Mouse (Mus musculus) liver, postnatal 0 days (tissue): ENCODE measurements around the gene Irgc1. TPM values are rescaled to one million over a fixed set of nuclear protein-coding genes. Genes with fewer than 3 reads are reported as not detected.

Experiments used
- ATAC-seq: fragments of 200-750 bp; cut with Nextera tagmentation; 2 replicates; pipeline ENCODE4 v1.8.0; 2017; ENCODE audit warnings: mild to moderate bottlenecking, moderate library complexity
- DNase-seq: peaks from one replicate; pipeline ENCODE4 v3.0.0-alpha.2; 2016
- H3K27ac ChIP-seq: fragments of 300-500 bp; sonication (generic); 2 replicates; pipeline ENCODE4 v1.5.1; 2014; ENCODE audit warnings: antibody characterized with exemption, moderate library complexity, mild to moderate bottlenecking, low read depth
- H3K27me3 ChIP-seq: fragments of 300-500 bp; sonication (generic); 2 replicates; pipeline ENCODE4 v1.6.1; 2014; ENCODE audit warnings: low read length, control low read depth, mixed read lengths; ENCODE audit not compliant: insufficient read depth
- H3K36me3 ChIP-seq: fragments of 300-500 bp; sonication (generic); replicated peaks from 2 replicates; pipeline ENCODE4 v1.6.1; 2014; ENCODE audit warnings: mild to moderate bottlenecking, control low read depth, low read length, moderate library complexity, mixed read lengths; ENCODE audit not compliant: insufficient read depth
- H3K4me1 ChIP-seq: fragments of 300-500 bp; sonication (generic); 2 replicates; pipeline ENCODE4 v1.6.1; 2014; ENCODE audit warnings: antibody characterized with exemption, mild to moderate bottlenecking, control low read depth; ENCODE audit not compliant: insufficient read depth
- H3K4me2 ChIP-seq: fragments of 300-500 bp; sonication (generic); 2 replicates; pipeline ENCODE4 v1.6.1; 2014; ENCODE audit warnings: low read depth, mild to moderate bottlenecking, low read length, moderate library complexity, mixed read lengths
- H3K4me3 ChIP-seq: fragments of 300-500 bp; sonication (generic); 2 replicates; pipeline ENCODE4 v1.5.1; 2014; ENCODE audit warnings: low read depth, low read length
- H3K9ac ChIP-seq: fragments of 300-500 bp; sonication (generic); replicated peaks from 2 replicates; pipeline ENCODE4 v1.6.1; 2014; ENCODE audit warnings: mild to moderate bottlenecking, moderate library complexity
- H3K9me3 ChIP-seq: fragments of 300-500 bp; sonication (generic); 2 replicates; pipeline ENCODE4 v1.6.1; 2016; ENCODE audit warnings: mild to moderate bottlenecking, control low read depth, low read length, mixed read lengths
- CTCF ChIP-seq: sonication (generic); IDR thresholded peaks from 2 replicates; pipeline ENCODE4 v1.5.1; 2016; ENCODE audit warnings: antibody characterized with exemption, low read depth
- EP300 ChIP-seq: IDR thresholded peaks from 2 replicates; pipeline ENCODE4 v1.6.1; 2016; ENCODE audit warnings: antibody characterized with exemption, low read depth, mild to moderate bottlenecking
- WGBS: fragments of 180-500 bp; shearing (Covaris S2); extraction: QIAGEN DNeasy Blood & Tissue Kit; methylation state at CpG from one replicate; pipeline ENCODE4 v1.1.7; 2014; ENCODE audit not compliant: insufficient replicate concordance; 5-methylcytosine and 5-hydroxymethylcytosine counted together
- polyA plus RNA-seq: library from polyadenylated mRNA; unstranded; fragments of >200 nt; fragmentation: Nextera tagmentation; extraction: Ambion mirVana; gene quantifications from 2 replicates; pipeline ENCODE4 v1.2.1, GENCODE M21; 2015

Irgc1 gene
- polyA plus RNA-seq, 1 experiment from 2014 or later: 0.18 TPM

DNA sequence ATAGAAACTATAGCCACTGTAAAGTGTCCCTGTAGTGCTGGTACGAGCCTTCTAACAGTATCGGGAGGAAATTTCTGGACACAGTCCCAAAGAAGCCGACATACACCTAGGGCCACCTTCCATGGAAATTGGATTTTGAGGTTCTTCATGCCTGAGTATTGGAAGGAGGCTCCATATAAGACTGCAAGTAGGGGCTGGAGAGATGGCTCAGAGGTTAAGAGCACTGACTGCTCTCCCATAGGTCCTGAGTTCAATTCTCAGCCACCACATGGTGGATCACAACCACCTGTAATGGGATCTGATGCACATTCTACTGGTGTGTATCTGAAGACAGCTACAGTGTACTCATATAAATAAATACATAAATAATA lies 52.0 kb downstream of the Irgc1 start:
- Histone ChIP-seq H3K9me3 (no peaks in the 10 kb centered on the region; the same call in 1 of the 2 replicates), H3K4me2 (peak overlapping the region; percentile 79), H3K27me3 (no peaks in the 10 kb centered on the region), H3K9ac (peak overlapping the region; percentile 66), H3K4me1 (peaks cover 25% of the 10 kb centered on the region), H3K4me3 (peak overlapping the region; percentile 51), H3K36me3 (peaks cover 19% of the 10 kb centered on the region), H3K27ac (peak overlapping the region; percentile 95)
- no peak for DNase-seq
- TF ChIP-seq EP300 (no peak), CTCF (no peak)
- no peak for ATAC-seq
- 9% methylated on average over 3 of the region's 3 CpGs for whole genome bisulfite sequencing

- Histone ChIP-seq H3K27ac (peak within 1 kb of the TSS; percentile 95), H3K4me1 (peaks cover 31% of the 10 kb centered on the region), H3K36me3 (peaks cover 15% of the 10 kb centered on the region), H3K4me3 (peak within 1 kb of the TSS; percentile 51), H3K27me3 (no peaks in the 10 kb centered on the region), H3K9ac (peak within 1 kb of the TSS; percentile 66), H3K9me3 (no peaks in the 10 kb centered on the region; the same call in 1 of the 2 replicates), H3K4me2 (peak within 1 kb of the TSS; percentile 79)
- 1% methylated on average over 66 of the region's 66 CpGs for WGBS
- TF ChIP-seq CTCF (no peak), EP300 (no peak)
- ATAC-seq: peak; percentile 94
- DNase-seq: peak; percentile 97
Observed at GRCm38 (mm10) chr7:24399256-24400081, 52.6 kb downstream of the Irgc1 start, which contains the start of gene Smg9. Gene Smg9, plus strand, starts transcription at chr7:24399619.

- DNase-seq (no peak), ATAC-seq (no peak)
- Histone ChIP-seq H3K27me3 (no peaks in the 10 kb centered on the region), H3K4me2 (peak overlapping the region; percentile 79), H3K36me3 (peaks cover 8% of the 10 kb centered on the region), H3K9ac (peak overlapping the region; percentile 66), H3K4me3 (peak overlapping the region; percentile 51), H3K9me3 (no peaks in the 10 kb centered on the region; the same call in 1 of the 2 replicates), H3K4me1 (peaks cover 33% of the 10 kb centered on the region), H3K27ac (peak overlapping the region; percentile 95)
- TF ChIP-seq EP300 (no peak), CTCF (no peak)
- 81% methylated on average over 8 of the region's 8 CpGs for WGBS
Observed at GRCm38 (mm10) chr7:24398364-24398913, 53.7 kb downstream of the Irgc1 start.

DNA sequence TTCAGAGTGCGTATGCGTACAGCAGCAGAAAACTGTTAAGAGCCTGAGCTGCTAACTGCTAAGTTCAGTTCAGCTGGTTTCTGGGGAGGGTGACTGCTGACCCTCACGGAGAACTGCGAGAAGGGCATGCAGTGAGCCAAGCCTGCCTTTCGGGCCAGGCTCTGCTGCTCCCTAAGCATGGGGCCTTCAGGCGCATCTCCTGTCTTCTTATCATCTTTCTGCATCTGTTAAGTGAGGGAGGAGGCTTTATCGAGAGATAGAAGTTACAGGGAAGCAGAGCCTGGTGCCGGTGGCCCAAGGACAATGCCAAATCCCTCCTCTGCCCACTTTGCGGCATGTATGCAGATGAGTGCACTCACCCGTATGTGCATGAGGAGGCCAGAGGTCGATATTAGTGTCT lies 55.3 kb downstream of the Irgc1 start:
- H3K4me3 ChIP-seq: no peak overlapping the region
- TF ChIP-seq EP300 (peak; percentile 82), CTCF (no peak)
- no peak for ATAC-seq
- peaks cover 37% of the 10 kb centered on the region for H3K4me1 ChIP-seq
- peak overlapping the region; percentile 58; the same call in 1 of the 2 replicates for H3K27ac ChIP-seq
- H3K4me2 ChIP-seq: peak overlapping the region; percentile 79
- WGBS: 52% methylated on average over 11 of the region's 11 CpGs
- H3K27me3 ChIP-seq: no peaks in the 10 kb centered on the region
- H3K9me3 ChIP-seq: no peaks in the 10 kb centered on the region
- H3K36me3 ChIP-seq: no peaks in the 10 kb centered on the region
- no peak for DNase-seq
- peak overlapping the region; percentile 18; the same call in 1 of the 2 replicates for H3K9ac ChIP-seq

GRCm38 (mm10) chr7:24394475-24395161 lies 57.5 kb downstream of the Irgc1 start:
- 0 out of 2 replicates have a peak overlapping the region, but pooled peaks have one; percentile 10 for H3K4me3 ChIP-seq

DNA sequence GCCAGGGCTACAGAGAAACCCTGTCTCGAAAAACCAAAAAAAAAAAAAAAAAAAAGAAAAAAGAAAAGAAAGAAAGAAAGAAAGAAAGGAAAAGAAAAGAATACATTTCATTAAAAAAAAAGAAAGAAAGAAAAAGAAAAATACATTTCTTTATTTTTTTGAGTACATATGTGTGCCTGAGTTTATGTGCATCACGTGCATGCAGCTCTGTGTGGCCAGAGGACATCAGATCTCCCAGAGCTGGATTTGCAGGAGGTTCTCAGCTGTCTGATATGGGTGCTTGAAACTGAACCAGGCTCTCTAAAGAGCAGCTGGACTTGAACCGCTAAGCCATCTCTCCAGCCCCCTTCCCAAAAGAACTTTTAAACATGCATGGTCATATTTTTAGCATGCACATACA lies 58.0 kb downstream of the Irgc1 start:
- 55% methylated on average over 3 of the region's 3 CpGs for WGBS
- no peaks in the 10 kb centered on the region for H3K27me3 ChIP-seq
- no peak for TF ChIP-seq CTCF
- no peak for TF ChIP-seq EP300
- ATAC-seq: no peak
- H3K27ac ChIP-seq: peak overlapping the region; percentile 78
- peaks cover 32% of the 10 kb centered on the region for H3K4me1 ChIP-seq
- DNase-seq: no peak
- H3K4me3 ChIP-seq: no peak overlapping the region
- H3K4me2 ChIP-seq: peak overlapping the region; percentile 61; the same call in 1 of the 2 replicates
- H3K36me3 ChIP-seq: no peaks in the 10 kb centered on the region
- H3K9ac ChIP-seq: no peak overlapping the region
- no peaks in the 10 kb centered on the region for H3K9me3 ChIP-seq

More at GRCm38 (mm10) chr7:24394475-24395161, 57.5 kb downstream of the Irgc1 start:
- Histone ChIP-seq H3K27ac (peak overlapping the region; percentile 78), H3K9me3 (no peaks in the 10 kb centered on the region), H3K4me1 (peaks cover 32% of the 10 kb centered on the region), H3K27me3 (no peaks in the 10 kb centered on the region), H3K4me2 (peak overlapping the region; percentile 61), H3K36me3 (no peaks in the 10 kb centered on the region), H3K9ac (peak overlapping the region; percentile 58)
- no peak for DNase-seq
- peak; percentile 3 for ATAC-seq
- WGBS: 31% methylated on average over 15 of the region's 15 CpGs
- TF ChIP-seq EP300: peak; percentile 78
- TF ChIP-seq CTCF: no peak
